Mouse (Mus musculus): ENCODE measurements around the gene Bcan. TPM values are rescaled to one million over a fixed set of nuclear protein-coding genes. Genes with fewer than 3 reads are reported as not detected.

Gene Bcan
- polyA plus RNA-seq, 1 experiment, result 0.54 TPM

GRCm38 (mm10) chr3:88005822-88006786 is 6.1 kb upstream of the Bcan start:
- TF ChIP-seq CTCF (IDR thresholded peaks at IDR 0.05; ENCODE audit: borderline replicate concordance, control insufficient read depth, extremely low read depth, insufficient read depth, low read length, poor library complexity) (no peak), POLR2A (IDR thresholded peaks at IDR 0.05; ENCODE audit: control insufficient read depth, extremely low read depth, insufficient read depth, low read length, poor library complexity) (no peak)
- 80% methylated on average over 18 of the region's 18 CpGs for WGBS
- H3K27ac ChIP-seq (ENCODE audit: control insufficient read depth, insufficient read depth, low read length), result no peak overlapping the region
- DNase-seq, result no peak
- no peak overlapping the region for H3K4me3 ChIP-seq (ENCODE audit: control insufficient read depth, insufficient read depth, low read length)
- peaks cover 11% of the 10 kb centered on the region; the same call in 1 of the 2 replicates for H3K27me3 ChIP-seq (ENCODE audit: control insufficient read depth, insufficient read depth, low read length)
- H3K36me3 ChIP-seq (ENCODE audit: control insufficient read depth, insufficient read depth, low read length), result no peaks in the 10 kb centered on the region
- 0 out of 2 replicates have a peak, but pooled peaks cover 4% of the 10 kb centered on the region for H3K4me1 ChIP-seq (replicated peaks; ENCODE audit: control insufficient read depth, insufficient read depth, low read length)

GRCm38 (mm10) chr3:88002291-88002976 is 2.4 kb upstream of the Bcan start:
- 9% methylated on average over 17 of the region's 17 CpGs for WGBS
- no peaks in the 10 kb centered on the region for H3K36me3 ChIP-seq (ENCODE audit: control insufficient read depth, insufficient read depth, low read length)
- no peak for TF ChIP-seq POLR2A (IDR thresholded peaks at IDR 0.05; ENCODE audit: control insufficient read depth, extremely low read depth, insufficient read depth, low read length, poor library complexity)
- TF ChIP-seq CTCF (IDR thresholded peaks at IDR 0.05; ENCODE audit: borderline replicate concordance, control insufficient read depth, extremely low read depth, insufficient read depth, low read length, poor library complexity), result 0 out of 2 replicates have a peak, but pooled peaks have one; percentile 9
- no peak overlapping the region for H3K27ac ChIP-seq (ENCODE audit: control insufficient read depth, insufficient read depth, low read length)
- H3K4me3 ChIP-seq (ENCODE audit: control insufficient read depth, insufficient read depth, low read length), result no peak overlapping the region
- H3K27me3 ChIP-seq (ENCODE audit: control insufficient read depth, insufficient read depth, low read length), result peaks cover 26% of the 10 kb centered on the region
- no peak for DNase-seq
- 0 out of 2 replicates have a peak, but pooled peaks cover 4% of the 10 kb centered on the region for H3K4me1 ChIP-seq (replicated peaks; ENCODE audit: control insufficient read depth, insufficient read depth, low read length)

GRCm38 (mm10) chr3:88000816-88001595 is 976 bp upstream of the Bcan start:
- Histone ChIP-seq H3K4me3 (ENCODE audit: control insufficient read depth, insufficient read depth, low read length) (no peak overlapping the region), H3K27me3 (ENCODE audit: control insufficient read depth, insufficient read depth, low read length) (peaks cover 35% of the 10 kb centered on the region)
- TF ChIP-seq CTCF (IDR thresholded peaks at IDR 0.05; ENCODE audit: borderline replicate concordance, control insufficient read depth, extremely low read depth, insufficient read depth, low read length, poor library complexity) (no peak), POLR2A (IDR thresholded peaks at IDR 0.05; ENCODE audit: control insufficient read depth, extremely low read depth, insufficient read depth, low read length, poor library complexity) (no peak)

GRCm38 (mm10) chr3:87999243-87999895 is 661 bp downstream of the Bcan start:
- H3K4me1 ChIP-seq (replicated peaks; ENCODE audit: control insufficient read depth, insufficient read depth, low read length), result 0 out of 2 replicates have a peak, but pooled peaks cover 4% of the 10 kb centered on the region
- H3K27me3 ChIP-seq (ENCODE audit: control insufficient read depth, insufficient read depth, low read length), result peaks cover 37% of the 10 kb centered on the region
- WGBS, result 4% methylated on average over 38 of the region's 38 CpGs
- no peaks in the 10 kb centered on the region for H3K36me3 ChIP-seq (ENCODE audit: control insufficient read depth, insufficient read depth, low read length)
- no peak overlapping the region for H3K4me3 ChIP-seq (ENCODE audit: control insufficient read depth, insufficient read depth, low read length)
- no peak overlapping the region for H3K27ac ChIP-seq (ENCODE audit: control insufficient read depth, insufficient read depth, low read length)
- TF ChIP-seq POLR2A (IDR thresholded peaks at IDR 0.05; ENCODE audit: control insufficient read depth, extremely low read depth, insufficient read depth, low read length, poor library complexity) (no peak), CTCF (IDR thresholded peaks at IDR 0.05; ENCODE audit: borderline replicate concordance, control insufficient read depth, extremely low read depth, insufficient read depth, low read length, poor library complexity) (no peak)
- DNase-seq, result no peak

More at GRCm38 (mm10) chr3:88000816-88001595, 976 bp upstream of the Bcan start:
- H3K4me1 ChIP-seq (replicated peaks; ENCODE audit: control insufficient read depth, insufficient read depth, low read length), result 0 out of 2 replicates have a peak, but pooled peaks cover 4% of the 10 kb centered on the region
- H3K36me3 ChIP-seq (ENCODE audit: control insufficient read depth, insufficient read depth, low read length), result no peaks in the 10 kb centered on the region
- H3K27ac ChIP-seq (ENCODE audit: control insufficient read depth, insufficient read depth, low read length), result no peak overlapping the region
- no peak for DNase-seq
- WGBS, result 27% methylated on average over 11 of the region's 11 CpGs

GRCm38 (mm10) chr3:87998747-87999146 is 1.3 kb downstream of the Bcan start:
- peaks cover 37% of the 10 kb centered on the region for H3K27me3 ChIP-seq (ENCODE audit: control insufficient read depth, insufficient read depth, low read length)
- H3K27ac ChIP-seq (ENCODE audit: control insufficient read depth, insufficient read depth, low read length), result no peak overlapping the region
- 5% methylated on average over 7 of the region's 7 CpGs for WGBS
- H3K4me1 ChIP-seq (replicated peaks; ENCODE audit: control insufficient read depth, insufficient read depth, low read length), result 0 out of 2 replicates have a peak, but pooled peaks cover 4% of the 10 kb centered on the region
- no peak for DNase-seq
- no peaks in the 10 kb centered on the region for H3K36me3 ChIP-seq (ENCODE audit: control insufficient read depth, insufficient read depth, low read length)
- no peak overlapping the region for H3K4me3 ChIP-seq (ENCODE audit: control insufficient read depth, insufficient read depth, low read length)
- TF ChIP-seq POLR2A (IDR thresholded peaks at IDR 0.05; ENCODE audit: control insufficient read depth, extremely low read depth, insufficient read depth, low read length, poor library complexity) (no peak), CTCF (IDR thresholded peaks at IDR 0.05; ENCODE audit: borderline replicate concordance, control insufficient read depth, extremely low read depth, insufficient read depth, low read length, poor library complexity) (no peak)

Data from thymus, adult 2 months (tissue).